Mouse (Mus musculus) frontal cortex, adult 2 months (tissue): ENCODE data around the gene Pitpnm3. TPM values are rescaled to one million over a fixed set of nuclear protein-coding genes. Genes with fewer than 3 reads are reported as not detected.

ENCODE experiments used
- DNase-seq, 2 experiments: peaks; one replicate each; pipeline ENCODE4 v3.0.0; 2022; ENCODE audit warnings: low spot score in 1 of 2; ENCODE audit errors: extremely low spot score in 1 of 2
- polyA plus RNA-seq: library from polyadenylated mRNA; depleted of rRNA; stranded (reverse); fragments of >200 nt; gene quantifications from 2 replicates; pipeline ENCODE4 v1.2.3, GENCODE M21; 2012

Pitpnm3 gene
- polyA plus RNA-seq, 1 experiment = 102 TPM

DNA sequence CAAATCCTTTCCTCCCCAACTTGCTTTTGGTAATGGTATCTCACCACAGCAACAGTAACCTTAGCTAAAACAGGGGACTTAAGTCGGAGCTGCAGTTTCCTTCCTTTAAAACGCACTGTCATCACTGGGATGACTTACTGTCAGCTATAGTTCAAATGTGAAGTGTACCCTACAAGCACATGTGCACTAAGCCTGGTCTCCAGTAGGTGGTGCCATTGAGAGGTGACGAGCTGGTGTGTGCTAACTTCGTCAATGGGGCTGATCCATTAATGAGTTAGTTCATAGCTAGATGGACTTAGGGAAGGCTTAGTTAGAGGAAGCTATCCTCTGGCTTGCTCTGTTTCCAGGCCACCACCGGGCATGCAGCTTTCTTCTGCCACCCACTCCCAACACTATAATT is 82.9 kb downstream of the Pitpnm3 start:
- peak; percentile 55 to 89 for DNase-seq

- DNase-seq = no peak
These were observed 83.4 kb downstream of the Pitpnm3 start for GRCm38 (mm10) chr11:72052221-72052620.

- peak in 1 of 2 experiments; percentile 70 for DNase-seq
These were observed 84.4 kb downstream of the Pitpnm3 start for GRCm38 (mm10) chr11:72050895-72051858.

DNA sequence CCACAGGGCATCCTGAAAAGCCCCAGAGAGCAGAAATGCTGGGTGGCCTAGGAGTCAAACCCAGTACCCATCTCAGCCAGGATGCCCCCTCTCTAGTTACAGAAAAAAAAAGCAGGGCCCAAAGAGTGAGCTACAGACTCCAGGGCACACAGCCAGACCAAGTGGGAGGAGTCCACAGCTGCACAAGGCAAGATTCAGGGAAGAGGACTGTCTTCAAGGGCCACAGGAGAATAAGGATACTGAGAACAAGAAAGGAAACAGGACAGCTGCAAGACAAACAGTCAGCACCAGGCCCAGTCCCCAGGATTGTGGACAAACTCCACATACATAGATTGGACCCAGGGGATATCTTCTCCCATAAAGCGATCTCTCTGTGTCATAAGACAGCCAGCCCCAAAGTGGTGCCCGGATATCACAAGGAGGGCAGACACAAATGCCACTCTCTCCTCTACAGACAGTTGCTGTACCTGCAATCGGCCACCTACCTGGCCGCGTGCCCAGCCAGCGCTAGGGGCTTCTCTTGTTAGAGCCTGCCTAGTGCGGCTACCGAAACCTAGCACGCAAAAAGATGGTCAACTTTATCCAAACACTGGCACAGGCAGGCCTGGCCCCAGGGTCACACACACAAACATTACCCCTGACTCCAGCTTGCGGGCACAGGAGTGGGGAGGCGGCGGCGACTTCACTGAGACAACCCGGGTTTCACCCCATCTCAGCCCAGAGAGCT is 85.2 kb downstream of the Pitpnm3 start:
- DNase-seq = no peak

GRCm38 (mm10) chr11:72049171-72049759 is 86.3 kb downstream of the Pitpnm3 start:
- DNase-seq = no peak

DNA sequence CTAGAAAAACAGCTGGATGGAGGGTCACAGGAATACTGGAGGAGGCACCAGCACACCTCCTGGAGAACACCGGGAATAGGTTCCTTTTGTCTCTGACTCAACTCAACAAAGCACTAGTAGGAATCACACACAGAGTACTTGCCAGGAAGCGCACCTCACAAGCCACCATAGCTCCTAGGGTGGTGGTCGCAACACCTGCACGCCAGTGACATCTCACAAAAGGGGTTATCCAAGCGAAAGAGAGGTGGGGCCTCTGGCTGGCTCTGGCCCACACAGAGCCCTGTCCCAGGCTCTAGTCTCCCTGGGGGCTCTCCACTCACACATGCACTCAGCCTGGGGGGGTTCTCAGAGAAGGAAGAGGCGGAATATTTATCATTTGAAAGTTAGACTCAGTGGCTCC is 86.8 kb downstream of the Pitpnm3 start:
- no peak for DNase-seq

- DNase-seq = no peak
These were observed 91.3 kb downstream of the Pitpnm3 start for GRCm38 (mm10) chr11:72044231-72044630.

DNA sequence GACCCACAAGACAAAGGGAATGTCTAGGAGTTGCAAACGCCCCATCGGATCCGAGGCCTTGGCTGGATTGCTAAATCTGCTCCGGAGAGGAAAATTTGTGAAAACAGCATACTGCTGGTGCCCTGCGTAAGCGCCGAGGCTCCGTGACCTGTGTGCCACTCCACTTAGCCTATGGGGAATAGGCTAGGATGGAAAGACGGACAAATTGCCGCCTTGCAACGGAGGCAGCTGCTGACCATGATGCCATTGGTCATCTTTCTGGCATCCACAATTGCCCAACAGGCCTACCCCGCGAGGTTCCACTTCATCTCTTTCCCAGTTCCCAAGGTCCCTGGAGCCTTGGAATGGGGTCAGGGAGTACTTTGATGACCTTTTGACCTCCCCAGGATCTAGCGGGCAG is 92.9 kb downstream of the Pitpnm3 start:
- no peak for DNase-seq

GRCm38 (mm10) chr11:72041768-72042607 is 93.6 kb downstream of the Pitpnm3 start, which contains the start of gene Pimreg:
Gene Pimreg, plus strand, starts transcription at chr11:72042032.
- DNase-seq = peak; percentile 73 to 86

DNA sequence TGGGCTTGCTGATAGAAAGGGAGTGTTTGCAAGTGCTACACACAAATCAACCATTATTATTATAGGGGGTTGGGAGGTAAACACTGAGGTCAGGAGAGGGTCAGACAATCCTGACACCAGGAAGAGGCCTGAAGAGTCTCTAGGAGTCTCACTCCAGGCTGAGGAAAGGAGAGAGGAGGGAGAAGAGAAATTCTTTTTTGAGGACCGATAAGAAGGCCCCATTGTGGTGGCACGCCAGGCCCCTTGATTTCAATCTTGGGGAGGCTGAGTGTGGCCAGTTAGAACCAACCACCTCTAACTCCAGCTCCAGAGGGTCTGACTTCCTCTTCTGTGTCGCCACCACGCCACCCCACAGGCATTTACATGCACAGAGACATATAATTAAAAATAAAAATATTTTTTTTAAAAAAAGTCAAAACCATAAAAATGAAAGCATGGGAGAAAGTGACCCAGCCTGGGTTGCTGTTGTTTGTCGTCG is 94.2 kb downstream of the Pitpnm3 start:
- no peak for DNase-seq

- DNase-seq = peak in 1 of 2 experiments; percentile 51
These were observed 95.8 kb downstream of the Pitpnm3 start for GRCm38 (mm10) chr11:72039599-72040386.

DNA sequence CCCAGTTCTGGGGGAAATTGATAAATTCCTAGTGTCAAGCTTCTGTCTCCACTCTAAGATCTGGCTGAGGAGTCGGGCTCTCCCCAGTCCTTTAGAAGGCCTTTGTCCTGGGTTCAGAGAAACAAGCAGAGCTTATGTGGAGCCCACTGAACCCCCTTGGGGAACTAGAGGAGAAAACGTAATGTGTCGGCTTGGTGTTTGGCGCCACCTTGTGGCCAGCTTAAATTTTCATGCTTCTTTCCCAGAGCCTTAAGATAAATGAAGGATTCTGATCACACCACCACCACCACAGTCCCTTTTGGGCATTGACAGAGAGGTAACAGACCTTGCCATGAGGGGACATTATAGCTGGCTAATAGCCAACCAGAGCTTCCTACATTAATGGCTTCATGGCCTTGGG is 97.6 kb downstream of the Pitpnm3 start:
- peak in 1 of 2 experiments; percentile 92 for DNase-seq

- no peak for DNase-seq
These were observed 98.2 kb downstream of the Pitpnm3 start, which contains the start of gene Aipl1 for GRCm38 (mm10) chr11:72037409-72037808. Gene Aipl1, minus strand, starts transcription at chr11:72037509.

DNA sequence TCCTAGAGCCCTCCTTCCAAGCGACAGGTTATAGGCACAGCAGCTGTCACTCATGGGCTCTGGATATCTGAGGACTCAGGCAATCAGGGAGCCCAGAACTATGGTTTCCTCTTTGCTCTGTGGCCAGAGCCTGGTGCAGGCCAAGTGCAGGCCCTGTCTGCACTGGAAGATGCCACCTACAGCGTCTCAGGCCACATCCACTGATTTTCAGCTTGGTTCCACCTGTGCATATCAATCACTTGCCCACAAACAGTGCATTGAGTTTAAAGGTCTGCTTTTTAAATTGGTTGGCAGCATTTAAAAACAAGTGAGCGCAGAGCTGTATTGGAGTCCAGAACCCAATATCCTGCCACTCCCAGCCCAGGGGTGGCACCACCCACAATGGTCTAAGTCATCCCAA is 103.0 kb downstream of the Pitpnm3 start:
- DNase-seq = no peak

GRCm38 (mm10) chr11:72032091-72032490 is 103.5 kb downstream of the Pitpnm3 start:
- no peak for DNase-seq

- no peak for DNase-seq
These were observed 104.2 kb downstream of the Pitpnm3 start for GRCm38 (mm10) chr11:72031353-72031752.

DNA sequence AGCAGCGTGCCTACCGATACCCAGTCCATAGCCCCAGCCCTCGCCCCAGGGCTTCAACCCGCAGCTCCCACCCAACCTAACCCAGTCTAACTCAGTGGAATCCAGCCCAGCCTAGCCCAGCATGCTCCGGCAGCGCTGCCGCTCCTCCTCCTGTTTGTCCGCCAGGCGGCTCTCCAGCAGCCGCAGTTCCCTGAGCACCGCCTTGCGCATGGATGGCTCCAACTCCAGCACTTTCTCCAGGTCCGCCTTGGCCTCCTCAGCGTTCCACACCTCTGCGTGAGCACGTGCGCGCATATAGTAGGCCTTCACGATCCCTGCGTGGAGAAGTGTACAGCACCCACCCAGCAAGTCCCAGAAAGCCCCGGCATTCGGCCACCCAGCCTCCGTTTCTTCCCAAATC is 106.4 kb downstream of the Pitpnm3 start:
- peak in 1 of 2 experiments; percentile 61 for DNase-seq

DNA sequence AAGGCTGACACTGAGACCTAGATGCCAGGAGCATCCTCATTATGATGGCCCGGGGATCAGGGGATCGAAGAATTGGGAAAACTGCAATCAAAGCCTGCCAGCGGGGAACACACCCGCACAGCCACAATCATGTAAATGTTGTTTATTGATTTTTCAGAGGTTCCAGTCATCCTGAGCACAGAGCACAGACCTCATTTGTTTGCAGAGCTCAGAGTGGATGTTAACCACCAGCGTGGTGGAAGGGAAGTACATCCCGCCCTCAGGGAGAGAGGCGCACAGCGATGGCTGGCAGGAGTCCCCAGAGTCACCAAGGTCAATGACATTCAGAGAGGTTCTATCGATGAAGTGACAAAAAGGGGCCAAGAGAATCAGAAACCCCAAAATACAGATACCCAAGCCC is 107.7 kb downstream of the Pitpnm3 start:
- DNase-seq = no peak

DNA sequence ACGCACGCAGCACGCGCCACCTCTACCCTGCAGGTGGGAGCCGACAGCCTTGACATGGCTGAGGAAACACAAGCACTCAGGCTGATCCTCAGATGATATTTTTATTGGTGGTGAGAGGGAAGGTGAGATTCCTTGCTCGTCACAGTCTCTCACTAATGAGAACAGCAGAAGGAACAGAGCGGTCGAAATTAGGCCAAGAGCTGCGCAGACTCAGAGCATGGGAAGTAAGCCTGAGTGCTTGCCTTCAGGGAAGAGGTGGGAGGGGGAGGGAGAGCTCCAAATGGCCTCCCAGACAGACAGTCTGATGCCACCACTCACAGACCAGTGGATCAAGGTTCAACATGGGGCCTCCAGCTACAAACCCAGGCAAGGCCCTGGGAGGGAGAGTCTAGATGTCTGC is 109.1 kb downstream of the Pitpnm3 start:
- DNase-seq = no peak
